Mouse (Mus musculus): ENCODE results near the gene Cep57l1.
A peak's percentile ranks its signal among the peaks of the same experiment; 100 is the strongest.

Cep57l1 gene

GRCm38 (mm10) chr10:41740221-41740620 lies 69.5 kb downstream of the Cep57l1 start:
- DNase-seq (ENCODE audit: low spot score in 2 of 2), result no peak

GRCm38 (mm10) chr10:41737245-41737644 lies 72.4 kb downstream of the Cep57l1 start:
- no peak for DNase-seq (ENCODE audit: low spot score in 2 of 2)

GRCm38 (mm10) chr10:41735398-41735797 lies 74.3 kb downstream of the Cep57l1 start:
- no peak for DNase-seq (ENCODE audit: low spot score in 2 of 2)

- DNase-seq (ENCODE audit: low spot score in 2 of 2), result no peak
Observed at GRCm38 (mm10) chr10:41733214-41733613, 76.5 kb downstream of the Cep57l1 start.

- DNase-seq (ENCODE audit: low spot score in 2 of 2), result no peak
Observed at GRCm38 (mm10) chr10:41731932-41732331, 77.7 kb downstream of the Cep57l1 start.

- no peak for DNase-seq (ENCODE audit: low spot score in 2 of 2)
Observed at GRCm38 (mm10) chr10:41730746-41731145, 78.9 kb downstream of the Cep57l1 start.

- DNase-seq (ENCODE audit: low spot score in 2 of 2), result no peak
Observed at GRCm38 (mm10) chr10:41726215-41726614, 83.5 kb downstream of the Cep57l1 start.

GRCm38 (mm10) chr10:41719587-41719986 lies 90.1 kb downstream of the Cep57l1 start:
- DNase-seq (ENCODE audit: low spot score in 2 of 2), result no peak

GRCm38 (mm10) chr10:41716029-41716897 lies 93.4 kb downstream of the Cep57l1 start, which contains the start of gene Ccdc162:
Ccdc162 (minus strand) TSS chr10:41716634.
- DNase-seq (ENCODE audit: low spot score in 2 of 2), result no peak

GRCm38 (mm10) chr10:41715557-41715956 lies 94.1 kb downstream of the Cep57l1 start:
- DNase-seq (ENCODE audit: low spot score in 2 of 2), result no peak

GRCm38 (mm10) chr10:41711467-41711866 lies 98.2 kb downstream of the Cep57l1 start:
- no peak for DNase-seq (ENCODE audit: low spot score in 2 of 2)

- no peak for DNase-seq (ENCODE audit: low spot score in 2 of 2)
Observed at GRCm38 (mm10) chr10:41710773-41711172, 98.9 kb downstream of the Cep57l1 start.

- DNase-seq (ENCODE audit: low spot score in 2 of 2), result no peak
Observed at GRCm38 (mm10) chr10:41709341-41709740, 100.3 kb downstream of the Cep57l1 start.

GRCm38 (mm10) chr10:41699669-41700068 lies 110.0 kb downstream of the Cep57l1 start:
- DNase-seq (ENCODE audit: low spot score in 2 of 2), result no peak

- DNase-seq (ENCODE audit: low spot score in 2 of 2), result no peak
Observed at GRCm38 (mm10) chr10:41697040-41697439, 112.6 kb downstream of the Cep57l1 start.

GRCm38 (mm10) chr10:41690978-41691377 lies 118.7 kb downstream of the Cep57l1 start:
- DNase-seq (ENCODE audit: low spot score in 2 of 2), result no peak

GRCm38 (mm10) chr10:41689941-41690887 lies 119.5 kb downstream of the Cep57l1 start:
- peak; percentile 64 to 87 for DNase-seq (ENCODE audit: low spot score in 2 of 2)

- peak in 1 of 2 experiments; percentile 25 for DNase-seq (ENCODE audit: low spot score in 2 of 2)
Observed at GRCm38 (mm10) chr10:41684548-41684996, 125.1 kb downstream of the Cep57l1 start.

GRCm38 (mm10) chr10:41682546-41683393 lies 126.9 kb downstream of the Cep57l1 start:
- peak; percentile 83 to 91 for DNase-seq (ENCODE audit: low spot score in 2 of 2)

GRCm38 (mm10) chr10:41678746-41679360 lies 130.8 kb downstream of the Cep57l1 start:
- DNase-seq (ENCODE audit: low spot score in 2 of 2), result peak; percentile 61 to 76

GRCm38 (mm10) chr10:41677396-41677795 lies 132.3 kb downstream of the Cep57l1 start:
- DNase-seq (ENCODE audit: low spot score in 2 of 2), result no peak

Measured in thymus, postnatal 10 days (tissue).